Mouse (Mus musculus) limb, embryonic 15.5 days (tissue): ENCODE measurements around the gene Itga9. TPM values are rescaled to one million over a fixed set of nuclear protein-coding genes. Genes with fewer than 3 reads are reported as not detected.
A peak's percentile ranks its signal among the peaks of the same experiment; 100 is the strongest.

Source experiments
- ATAC-seq: fragments of 200-750 bp; cut with Nextera tagmentation; 2 replicates; pipeline ENCODE4 v1.8.0; 2017; ENCODE audit warnings: low read depth, moderate TSS enrichment; ENCODE audit not compliant: insufficient number of reproducible peaks, low FRiP score, low TSS enrichment
- H3K27ac ChIP-seq: fragments of 300-500 bp; sonication (generic); 2 replicates; pipeline ENCODE4 v1.5.1; 2015; ENCODE audit warnings: moderate library complexity, mild to moderate bottlenecking, inconsistent platforms
- H3K27me3 ChIP-seq: fragments of 300-500 bp; sonication (generic); 2 replicates; pipeline ENCODE4 v1.6.1; 2015; ENCODE audit warnings: inconsistent platforms
- H3K36me3 ChIP-seq: fragments of 300-500 bp; sonication (generic); 2 replicates; pipeline ENCODE4 v1.6.1; 2015; ENCODE audit warnings: inconsistent platforms
- H3K4me1 ChIP-seq: fragments of 300-500 bp; sonication (generic); 2 replicates; pipeline ENCODE4 v1.6.1; 2015; ENCODE audit warnings: inconsistent platforms
- H3K4me2 ChIP-seq: fragments of 300-500 bp; sonication (generic); 2 replicates; pipeline ENCODE4 v1.6.1; 2015; ENCODE audit warnings: mild to moderate bottlenecking, inconsistent platforms
- H3K4me3 ChIP-seq: fragments of 300-500 bp; sonication (generic); 2 replicates; pipeline ENCODE4 v1.5.1; 2015; ENCODE audit warnings: mild to moderate bottlenecking, inconsistent platforms
- H3K9ac ChIP-seq: fragments of 300-500 bp; sonication (generic); 2 replicates; pipeline ENCODE4 v1.6.1; 2015; ENCODE audit warnings: inconsistent platforms
- H3K9me3 ChIP-seq: fragments of 300-500 bp; sonication (generic); 2 replicates; pipeline ENCODE4 v1.6.1; 2016; ENCODE audit warnings: inconsistent platforms
- WGBS: fragments of 180-500 bp; shearing (Covaris S2); methylation state at CpG from one replicate; pipeline ENCODE4 v1.1.7; 2015; 5-methylcytosine and 5-hydroxymethylcytosine counted together
- polyA plus RNA-seq: library from polyadenylated mRNA; unstranded; fragments of >200 nt; fragmentation: Nextera tagmentation; extraction: Ambion mirVana; gene quantifications from 2 replicates; pipeline ENCODE4 v1.2.1, GENCODE M21; 2015

Gene Itga9
- polyA plus RNA-seq, 1 experiment from 2014 or later = 9.9 TPM

DNA sequence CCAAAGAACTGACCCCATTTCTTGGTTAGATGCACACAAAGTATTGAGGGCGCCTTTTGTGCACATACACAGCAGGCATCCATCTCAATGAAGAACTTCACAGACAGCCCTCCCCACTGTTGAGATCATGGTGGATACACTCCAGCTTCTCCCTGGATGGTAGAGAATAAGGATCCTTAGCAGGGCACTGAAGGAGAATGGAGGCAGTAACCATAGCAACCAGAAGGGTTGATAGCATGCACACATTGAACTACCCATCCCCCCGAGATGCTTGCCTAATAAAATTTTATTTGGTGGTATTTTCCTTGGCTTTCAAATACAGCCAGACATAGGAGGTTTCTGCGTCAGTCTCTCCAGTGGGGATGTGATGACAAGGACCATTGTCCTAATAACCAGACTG is 184.7 kb downstream of the Itga9 start:
- WGBS = 63% methylated on average over 3 of the region's 3 CpGs
- Histone ChIP-seq H3K9ac (no peak overlapping the region), H3K27ac (no peak overlapping the region), H3K4me3 (no peak overlapping the region), H3K9me3 (no peaks in the 10 kb centered on the region), H3K27me3 (no peaks in the 10 kb centered on the region), H3K36me3 (no peaks in the 10 kb centered on the region), H3K4me2 (no peak overlapping the region), H3K4me1 (peaks cover 34% of the 10 kb centered on the region)
- ATAC-seq = no peak

- Histone ChIP-seq H3K9ac (no peak overlapping the region), H3K4me2 (no peak overlapping the region), H3K27ac (no peak overlapping the region), H3K27me3 (no peaks in the 10 kb centered on the region), H3K4me1 (peaks cover 22% of the 10 kb centered on the region), H3K9me3 (no peaks in the 10 kb centered on the region), H3K4me3 (no peak overlapping the region), H3K36me3 (no peaks in the 10 kb centered on the region)
- WGBS = 84% methylated on average over 16 of the region's 21 CpGs
- ATAC-seq = no peak
Observed at GRCm38 (mm10) chr9:118793151-118793785, 186.8 kb downstream of the Itga9 start.

DNA sequence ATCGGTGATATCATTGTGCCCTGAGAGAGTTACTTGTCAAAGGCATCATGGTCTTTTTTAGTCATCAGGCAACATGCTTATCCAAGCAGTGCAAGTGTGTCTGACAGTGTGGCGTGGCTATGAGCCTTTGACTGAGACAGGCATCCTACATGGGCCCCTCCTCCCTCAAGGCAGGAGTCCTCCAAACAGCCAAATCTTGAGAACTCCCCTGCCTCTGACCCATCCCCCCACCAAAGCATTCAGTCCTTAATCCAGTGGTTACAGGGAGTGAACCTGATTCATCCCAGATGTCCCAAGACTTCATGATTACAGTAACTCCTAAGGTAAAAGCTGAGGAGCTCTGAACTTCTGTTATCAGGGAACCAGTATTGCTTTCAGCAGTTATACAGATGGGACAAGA is 188.2 kb downstream of the Itga9 start:
- Histone ChIP-seq H3K27me3 (no peaks in the 10 kb centered on the region), H3K9ac (no peak overlapping the region), H3K9me3 (no peaks in the 10 kb centered on the region), H3K4me3 (no peak overlapping the region), H3K4me1 (peaks cover 17% of the 10 kb centered on the region), H3K36me3 (no peaks in the 10 kb centered on the region), H3K4me2 (no peak overlapping the region), H3K27ac (0 out of 2 replicates have a peak overlapping the region, but pooled peaks have one; percentile 17)
- 54% methylated on average over 2 of the region's 2 CpGs for WGBS
- no peak for ATAC-seq

DNA sequence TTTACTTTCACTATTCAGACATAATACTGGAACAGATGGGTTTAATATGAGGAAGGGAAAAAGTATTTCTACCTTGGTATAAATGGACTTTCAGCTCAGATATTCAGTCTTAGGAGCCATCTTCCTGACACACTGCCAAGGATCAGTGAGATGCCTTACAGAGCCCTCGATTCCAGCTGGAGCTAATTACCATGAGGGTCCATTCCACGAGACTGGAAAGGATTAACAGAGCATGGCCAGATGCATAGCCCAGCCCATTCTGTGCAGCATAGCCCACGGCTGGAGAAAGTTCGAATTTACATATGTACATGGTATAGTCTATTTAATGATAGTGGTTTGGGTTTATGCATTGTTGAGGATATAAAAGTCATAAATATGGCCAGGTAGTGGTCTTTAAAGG is 188.8 kb downstream of the Itga9 start:
- Histone ChIP-seq H3K4me1 (peaks cover 17% of the 10 kb centered on the region), H3K4me2 (no peak overlapping the region), H3K36me3 (no peaks in the 10 kb centered on the region), H3K9me3 (no peaks in the 10 kb centered on the region), H3K27me3 (no peaks in the 10 kb centered on the region), H3K9ac (no peak overlapping the region), H3K27ac (no peak overlapping the region), H3K4me3 (no peak overlapping the region)
- WGBS = 26% methylated on average over 4 of the region's 4 CpGs
- ATAC-seq = no peak

DNA sequence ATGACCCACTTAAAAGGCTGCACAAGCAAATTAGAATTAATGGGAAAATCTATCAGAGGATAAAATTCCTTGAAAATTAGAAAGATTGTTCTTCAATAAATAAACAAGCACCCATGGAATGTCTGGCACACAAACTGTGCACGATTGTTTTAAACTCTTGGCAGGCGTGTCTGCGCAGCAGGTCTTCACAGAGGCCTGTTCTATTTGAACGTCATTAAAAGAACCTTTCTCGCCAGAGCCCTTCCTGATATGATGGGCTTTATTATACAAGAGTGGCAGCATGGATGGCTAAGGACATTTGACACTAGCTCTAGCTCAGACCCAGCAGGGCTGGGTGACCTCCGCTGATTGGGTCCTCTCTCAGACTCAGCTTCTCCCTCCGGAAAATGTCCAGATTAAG is 192.6 kb downstream of the Itga9 start:
- Histone ChIP-seq H3K27me3 (no peaks in the 10 kb centered on the region), H3K4me2 (no peak overlapping the region), H3K4me1 (peaks cover 27% of the 10 kb centered on the region), H3K9ac (no peak overlapping the region), H3K27ac (no peak overlapping the region), H3K4me3 (no peak overlapping the region), H3K36me3 (no peaks in the 10 kb centered on the region), H3K9me3 (no peaks in the 10 kb centered on the region)
- 46% methylated on average over 7 of the region's 7 CpGs for WGBS
- no peak for ATAC-seq

GRCm38 (mm10) chr9:118801176-118801909 is 194.9 kb downstream of the Itga9 start:
- Histone ChIP-seq H3K4me2 (no peak overlapping the region), H3K9ac (no peak overlapping the region), H3K4me1 (peaks cover 14% of the 10 kb centered on the region), H3K27me3 (no peaks in the 10 kb centered on the region), H3K4me3 (no peak overlapping the region), H3K27ac (no peak overlapping the region), H3K9me3 (no peaks in the 10 kb centered on the region), H3K36me3 (no peaks in the 10 kb centered on the region)
- WGBS = 55% methylated on average over 15 of the region's 15 CpGs
- ATAC-seq = no peak

GRCm38 (mm10) chr9:118801910-118802287 is 195.4 kb downstream of the Itga9 start:
- H3K27ac ChIP-seq = no peak overlapping the region
- no peak overlapping the region for H3K4me3 ChIP-seq
- no peaks in the 10 kb centered on the region for H3K27me3 ChIP-seq
- no peaks in the 10 kb centered on the region for H3K9me3 ChIP-seq
- no peaks in the 10 kb centered on the region for H3K36me3 ChIP-seq
- peaks cover 14% of the 10 kb centered on the region for H3K4me1 ChIP-seq
- H3K9ac ChIP-seq = no peak overlapping the region
- H3K4me2 ChIP-seq = no peak overlapping the region
- ATAC-seq = no peak
- WGBS = 72% methylated on average over 8 of the region's 8 CpGs

GRCm38 (mm10) chr9:118802380-118802779 is 195.9 kb downstream of the Itga9 start:
- Histone ChIP-seq H3K27me3 (no peaks in the 10 kb centered on the region), H3K9ac (no peak overlapping the region), H3K9me3 (no peaks in the 10 kb centered on the region), H3K36me3 (no peaks in the 10 kb centered on the region), H3K4me2 (no peak overlapping the region), H3K4me1 (peaks cover 14% of the 10 kb centered on the region), H3K27ac (no peak overlapping the region), H3K4me3 (no peak overlapping the region)
- no peak for ATAC-seq
- WGBS = 93% methylated on average over 11 of the region's 11 CpGs

GRCm38 (mm10) chr9:118805740-118806139 is 199.2 kb downstream of the Itga9 start:
- WGBS = 85% methylated on average over 6 of the region's 6 CpGs
- Histone ChIP-seq H3K36me3 (no peaks in the 10 kb centered on the region), H3K4me2 (no peak overlapping the region), H3K4me3 (no peak overlapping the region), H3K27me3 (no peaks in the 10 kb centered on the region), H3K27ac (no peak overlapping the region), H3K4me1 (peaks cover 12% of the 10 kb centered on the region), H3K9me3 (no peaks in the 10 kb centered on the region), H3K9ac (no peak overlapping the region)
- ATAC-seq = no peak

- WGBS = 89% methylated on average over 3 of the region's 3 CpGs
- H3K4me1 ChIP-seq = peaks cover 7% of the 10 kb centered on the region; the same call in 1 of the 2 replicates
Observed at GRCm38 (mm10) chr9:118807669-118808068, 201.2 kb downstream of the Itga9 start.

GRCm38 (mm10) chr9:118812221-118812620 is 205.7 kb downstream of the Itga9 start:
- Histone ChIP-seq H3K4me2 (no peak overlapping the region), H3K27ac (no peak overlapping the region), H3K9ac (no peak overlapping the region), H3K27me3 (no peaks in the 10 kb centered on the region), H3K4me1 (peaks cover 20% of the 10 kb centered on the region), H3K36me3 (no peaks in the 10 kb centered on the region), H3K9me3 (no peaks in the 10 kb centered on the region), H3K4me3 (no peak overlapping the region)
- 49% methylated on average over 7 of the region's 7 CpGs for WGBS
- ATAC-seq = peak; percentile 42; the same call in 1 of the 2 replicates

More at GRCm38 (mm10) chr9:118807669-118808068, 201.2 kb downstream of the Itga9 start:
- ATAC-seq = no peak
- Histone ChIP-seq H3K4me3 (no peak overlapping the region), H3K27me3 (no peaks in the 10 kb centered on the region), H3K9me3 (no peaks in the 10 kb centered on the region), H3K27ac (no peak overlapping the region), H3K9ac (no peak overlapping the region), H3K36me3 (no peaks in the 10 kb centered on the region), H3K4me2 (no peak overlapping the region)

DNA sequence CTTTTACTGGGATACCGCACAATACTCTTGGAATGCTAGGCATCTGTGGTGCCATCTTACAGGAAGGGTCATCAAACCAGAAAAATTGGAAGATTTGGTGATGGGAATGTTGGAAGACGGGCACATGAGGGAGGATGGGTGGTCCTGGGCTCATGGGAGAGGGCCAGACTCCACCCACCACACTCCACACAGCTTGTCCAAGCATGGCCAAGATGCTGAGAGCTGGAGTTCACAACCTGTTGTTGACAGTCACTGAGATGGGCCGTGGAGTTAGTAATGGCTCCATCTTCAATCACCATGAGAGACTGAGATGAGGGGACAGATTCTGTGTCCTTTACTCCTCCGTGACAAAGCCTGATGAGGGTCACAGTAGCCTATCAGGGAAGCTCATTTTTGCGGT is 207.0 kb downstream of the Itga9 start:
- no peaks in the 10 kb centered on the region for H3K9me3 ChIP-seq
- no peaks in the 10 kb centered on the region for H3K27me3 ChIP-seq
- peaks cover 30% of the 10 kb centered on the region for H3K4me1 ChIP-seq
- no peak overlapping the region for H3K4me3 ChIP-seq
- H3K27ac ChIP-seq = no peak overlapping the region
- WGBS = 86% methylated on average over 5 of the region's 5 CpGs
- no peak for ATAC-seq
- no peaks in the 10 kb centered on the region for H3K36me3 ChIP-seq
- no peak overlapping the region for H3K9ac ChIP-seq
- H3K4me2 ChIP-seq = no peak overlapping the region
